Mouse (Mus musculus) heart, adult 8-10 months (tissue): Measurements from ENCODE around the gene Dus2. TPM values are rescaled to one million over a fixed set of nuclear protein-coding genes. Genes with fewer than 3 reads are reported as not detected.
A peak's percentile ranks its signal among the peaks of the same experiment; 100 is the strongest.
"Not testable (repeated sequence)": the region's sequence is repeated elsewhere in the genome, so short reads cannot be mapped to it uniquely, and the experiment has no call there.

Experiments
- DNase-seq: peaks from one replicate; pipeline ENCODE4 v3.0.0; 2022; ENCODE audit warnings: low spot score
- total RNA-seq, 4 experiments: library from RNA; stranded (reverse); gene quantifications; 2 replicates each; pipeline ENCODE4 v1.2.4; 2022

Gene Dus2
- total RNA-seq, 4 experiments from 2014 or later: 8.5 to 10.9 (median 8.7) TPM

GRCm38 (mm10) chr8:105988546-105988945 lies 2.6 kb upstream of the Dus2 start:
- DNase-seq: no peak

- no peak for DNase-seq
Observed at GRCm38 (mm10) chr8:105991546-105991945, 409 bp downstream of the Dus2 start.

- DNase-seq: no peak
Observed at GRCm38 (mm10) chr8:105992499-105992898, 1.4 kb downstream of the Dus2 start.

- no peak for DNase-seq
Observed at GRCm38 (mm10) chr8:105993226-105993625, 2.1 kb downstream of the Dus2 start.

GRCm38 (mm10) chr8:105996359-105996758 lies 5.2 kb downstream of the Dus2 start:
- DNase-seq: no peak

GRCm38 (mm10) chr8:105998971-105999370 lies 7.8 kb downstream of the Dus2 start:
- no peak for DNase-seq

GRCm38 (mm10) chr8:106001908-106002307 lies 10.8 kb downstream of the Dus2 start:
- DNase-seq: no peak

- no peak for DNase-seq
Observed at GRCm38 (mm10) chr8:106004538-106005207, 13.5 kb downstream of the Dus2 start.

- DNase-seq: no peak
Observed at GRCm38 (mm10) chr8:106005875-106006274, 14.7 kb downstream of the Dus2 start, which contains the start of gene Dpep2nb. TSS of gene Dpep2nb (minus strand) at chr8:106005975.

- no peak for DNase-seq
Observed at GRCm38 (mm10) chr8:106006413-106006812, 15.3 kb downstream of the Dus2 start.

- no peak for DNase-seq
Observed at GRCm38 (mm10) chr8:106007135-106007534, 16.0 kb downstream of the Dus2 start.

GRCm38 (mm10) chr8:106007891-106008290 lies 16.8 kb downstream of the Dus2 start:
- not testable (repeated sequence) for DNase-seq

GRCm38 (mm10) chr8:106010748-106011642 lies 19.9 kb downstream of the Dus2 start:
- DNase-seq: peak; percentile 88

- no peak for DNase-seq
Observed at GRCm38 (mm10) chr8:106011643-106011986, 20.5 kb downstream of the Dus2 start, which contains the start of gene Ddx28. TSS of gene Ddx28 (minus strand) at chr8:106011882.

GRCm38 (mm10) chr8:106012203-106012602 lies 21.1 kb downstream of the Dus2 start:
- DNase-seq: not testable (repeated sequence)

GRCm38 (mm10) chr8:106016284-106016683 lies 25.1 kb downstream of the Dus2 start:
- no peak for DNase-seq

- no peak for DNase-seq
Observed at GRCm38 (mm10) chr8:106017130-106017529, 26.0 kb downstream of the Dus2 start.

GRCm38 (mm10) chr8:106018039-106018438 lies 26.9 kb downstream of the Dus2 start:
- DNase-seq: no peak

GRCm38 (mm10) chr8:106022483-106022882 lies 31.3 kb downstream of the Dus2 start:
- DNase-seq: peak; percentile 76

- DNase-seq: no peak
Observed at GRCm38 (mm10) chr8:106038721-106039120, 47.6 kb downstream of the Dus2 start.

GRCm38 (mm10) chr8:106039605-106040004 lies 48.5 kb downstream of the Dus2 start:
- DNase-seq: no peak

- DNase-seq: no peak
Observed at GRCm38 (mm10) chr8:106040218-106040617, 49.1 kb downstream of the Dus2 start.

- DNase-seq: no peak
Observed at GRCm38 (mm10) chr8:106043055-106043454, 51.9 kb downstream of the Dus2 start.
